Mouse (Mus musculus) forebrain, embryonic 12.5 days (tissue): ENCODE data around the gene Csnk2a2. TPM values are rescaled to one million over a fixed set of nuclear protein-coding genes. Genes with fewer than 3 reads are reported as not detected.

Source experiments
- ATAC-seq: fragments of 200-750 bp; cut with Nextera tagmentation; 2 replicates; pipeline ENCODE4 v1.8.0; 2017; ENCODE audit warnings: moderate TSS enrichment; ENCODE audit not compliant: low FRiP score
- H3K27ac ChIP-seq: fragments of 300-500 bp; sonication (generic); 2 replicates; pipeline ENCODE4 v1.5.1; 2016; ENCODE audit warnings: mild to moderate bottlenecking
- H3K27me3 ChIP-seq: fragments of 300-500 bp; sonication (generic); 2 replicates; pipeline ENCODE4 v1.6.1; 2016; ENCODE audit warnings: mild to moderate bottlenecking
- H3K36me3 ChIP-seq: fragments of 300-500 bp; sonication (generic); replicated peaks from 2 replicates; pipeline ENCODE4 v1.6.1; 2016; ENCODE audit warnings: mild to moderate bottlenecking
- H3K4me1 ChIP-seq: fragments of 300-500 bp; sonication (generic); 2 replicates; pipeline ENCODE4 v1.6.1; 2016
- H3K4me2 ChIP-seq: fragments of 300-500 bp; sonication (generic); 2 replicates; pipeline ENCODE4 v1.6.1; 2016; ENCODE audit warnings: mild to moderate bottlenecking, moderate library complexity
- H3K4me3 ChIP-seq: fragments of 300-500 bp; sonication (generic); replicated peaks from 2 replicates; pipeline ENCODE4 v1.5.1; 2016; ENCODE audit warnings: mild to moderate bottlenecking
- H3K9ac ChIP-seq: fragments of 300-500 bp; sonication (generic); 2 replicates; pipeline ENCODE4 v1.6.1; 2016; ENCODE audit warnings: mild to moderate bottlenecking
- H3K9me3 ChIP-seq: fragments of 300-500 bp; sonication (generic); 2 replicates; pipeline ENCODE4 v1.6.1; 2016
- WGBS: fragments of 180-500 bp; shearing (Covaris S2); methylation state at CpG from one replicate; pipeline ENCODE4 v1.1.7; 2016; 5-methylcytosine and 5-hydroxymethylcytosine counted together
- polyA plus RNA-seq: library from polyadenylated mRNA; unstranded; fragments of >200 nt; fragmentation: Nextera tagmentation; extraction: Ambion mirVana; gene quantifications from 2 replicates; pipeline ENCODE4 v1.2.1, GENCODE M21; 2016

Gene Csnk2a2
- polyA plus RNA-seq, 1 experiment from 2014 or later = 13.7 TPM

DNA sequence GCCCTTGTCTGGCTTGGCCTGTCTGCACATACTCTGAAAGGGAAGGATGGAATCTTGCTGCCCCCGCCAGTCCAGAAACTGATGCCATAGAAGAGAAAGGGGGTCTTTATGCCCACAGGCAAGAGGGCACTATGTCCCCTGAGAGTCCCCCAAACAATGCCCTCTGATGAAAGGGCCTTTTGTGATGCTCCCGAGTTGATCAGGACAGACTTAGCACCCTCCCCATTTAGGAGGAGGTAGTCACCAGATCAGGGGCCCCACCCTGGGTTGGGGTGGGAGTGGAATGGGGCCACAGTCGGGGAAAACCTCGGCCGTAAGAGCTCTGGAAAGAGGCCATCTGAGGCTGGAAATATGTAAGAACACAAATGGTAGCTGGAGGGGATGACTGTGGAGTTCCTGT is 92.6 kb downstream of the Csnk2a2 start:
- Histone ChIP-seq H3K4me1 (peaks cover 18% of the 10 kb centered on the region), H3K36me3 (no peaks in the 10 kb centered on the region), H3K9me3 (no peaks in the 10 kb centered on the region), H3K9ac (no peak overlapping the region), H3K27me3 (no peaks in the 10 kb centered on the region), H3K4me2 (no peak overlapping the region), H3K4me3 (no peak overlapping the region), H3K27ac (no peak overlapping the region; the same call in 1 of the 2 replicates)
- 42% methylated on average over 5 of the region's 5 CpGs for WGBS
- no peak for ATAC-seq

- WGBS = 76% methylated on average over 11 of the region's 11 CpGs
- Histone ChIP-seq H3K4me1 (peaks cover 18% of the 10 kb centered on the region), H3K4me3 (no peak overlapping the region), H3K4me2 (no peak overlapping the region), H3K36me3 (no peaks in the 10 kb centered on the region), H3K9me3 (no peaks in the 10 kb centered on the region), H3K9ac (no peak overlapping the region), H3K27me3 (no peaks in the 10 kb centered on the region), H3K27ac (no peak overlapping the region)
- no peak for ATAC-seq
Measured at GRCm38 (mm10) chr8:95396752-95397151, 93.1 kb downstream of the Csnk2a2 start.

Other genes starting within 250 kb of the Csnk2a2 start
- 0.38 and 0.40 TPM in 2 replicates for gene Cngb1, start 183.5 kb downstream of the Csnk2a2 start, polyA plus RNA-seq
- not detected in 2 replicates for gene Tepp, start 179.5 kb downstream of the Csnk2a2 start, polyA plus RNA-seq
- gene Zfp319, start 158.1 kb downstream of the Csnk2a2 start, polyA plus RNA-seq = 18.1 and 20.1 TPM in 2 replicates
- gene Usb1, start 157.8 kb downstream of the Csnk2a2 start, polyA plus RNA-seq = 41.7 and 42.5 TPM in 2 replicates
- 22.8 and 24.6 TPM in 2 replicates for gene Mmp15, start 137.8 kb downstream of the Csnk2a2 start, polyA plus RNA-seq
- gene Cfap20, start 55.2 kb downstream of the Csnk2a2 start, polyA plus RNA-seq = 139 and 140 TPM in 2 replicates
- 0.83 and 1.0 TPM in 2 replicates for gene Ccdc113, start 44.0 kb upstream of the Csnk2a2 start, polyA plus RNA-seq
- gene Prss54, start 86.3 kb upstream of the Csnk2a2 start, polyA plus RNA-seq = not detected in 2 replicates
- gene Gins3, start 143.4 kb upstream of the Csnk2a2 start, polyA plus RNA-seq = 27.6 and 28.5 TPM in 2 replicates
- 61.1 and 62.5 TPM in 2 replicates for gene Ndrg4, start 186.9 kb upstream of the Csnk2a2 start, polyA plus RNA-seq
- 26.2 and 33.0 TPM in 2 replicates for gene Setd6, start 225.8 kb upstream of the Csnk2a2 start, polyA plus RNA-seq